Mouse (Mus musculus) layer of hippocampus, postnatal 36 days (tissue): ENCODE measurements at regions not wholly inside any gene's neighbourhood (a gene's known extent, or its start where the extent isn't known, plus 50 kb on each side); places are given as distances from the start of the nearest gene placed in this dataset.
A peak's percentile ranks its signal among the peaks of the same experiment; 100 is the strongest.

Experiments used
- DNase-seq, 2 experiments: peaks; one replicate each; pipeline ENCODE4 v3.0.0; 2022

- no peak for DNase-seq
These were observed 359.6 kb upstream of the Nr3c2 start for GRCm38 (mm10) chr8:76539638-76540037.

DNA sequence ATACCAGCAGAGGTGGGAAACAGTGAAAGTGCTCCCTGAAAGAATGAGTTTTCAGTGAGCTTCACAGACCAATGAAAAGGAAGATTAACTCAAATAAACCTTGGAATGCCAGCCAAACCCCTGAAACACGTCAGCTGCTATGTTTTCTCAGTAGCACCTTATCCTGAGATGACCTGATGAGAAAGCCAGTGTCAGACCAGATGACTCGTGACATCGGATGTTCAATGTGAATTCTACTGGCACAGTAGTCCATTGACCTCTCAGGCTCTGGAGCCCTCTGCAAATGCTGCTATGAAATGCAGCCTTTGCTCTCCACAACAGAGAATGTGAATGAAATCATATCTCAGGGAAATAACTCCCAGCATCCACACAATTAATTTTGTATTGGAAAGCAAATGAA, 358.6 kb upstream of the Nr3c2 start:
- no peak for DNase-seq

DNA sequence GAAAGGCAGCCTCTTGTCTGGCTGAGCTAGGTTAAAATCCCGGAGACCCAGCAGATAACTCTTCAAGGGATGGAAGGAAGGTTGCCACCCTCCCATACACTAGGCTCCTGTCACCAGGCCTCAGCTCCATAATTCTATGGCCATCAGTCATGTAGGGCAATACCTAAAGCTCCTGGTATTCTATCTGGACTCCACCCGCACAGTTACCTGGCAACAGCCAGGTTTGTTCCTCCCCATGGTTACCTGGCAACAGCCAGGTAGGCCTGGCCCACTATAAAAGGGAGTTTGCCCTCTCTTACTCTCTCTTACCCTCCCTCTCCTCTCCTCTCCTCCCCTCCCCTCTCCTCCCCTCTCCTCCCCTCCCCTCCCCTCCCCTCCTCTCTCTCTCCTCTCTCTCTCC, 347.6 kb upstream of the Nr3c2 start:
- no peak for DNase-seq

- no peak for DNase-seq
These were observed 297.7 kb upstream of the Nr3c2 start for GRCm38 (mm10) chr8:76601566-76601965.

GRCm38 (mm10) chr8:76618721-76619120, 280.5 kb upstream of the Nr3c2 start:
- no peak for DNase-seq

DNA sequence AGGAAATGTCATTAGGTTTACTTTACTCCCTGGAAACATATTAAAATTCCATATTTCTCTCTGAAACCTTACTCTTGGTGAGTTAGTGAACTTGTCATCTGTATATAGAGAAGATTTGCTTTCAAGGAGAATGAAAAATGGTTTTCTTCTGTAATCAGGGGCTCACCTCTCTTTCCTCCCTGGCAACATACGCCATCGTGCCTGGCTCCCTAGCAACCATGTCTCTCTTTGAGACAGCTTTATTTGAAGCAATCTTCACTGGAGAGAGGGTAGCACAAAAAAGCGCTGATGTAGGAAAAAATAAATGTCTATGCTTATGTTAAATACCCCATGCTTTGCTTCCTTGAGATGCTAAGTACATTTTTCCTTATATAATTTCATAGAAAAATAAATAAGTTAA, 278.4 kb upstream of the Nr3c2 start:
- DNase-seq: no peak

DNA sequence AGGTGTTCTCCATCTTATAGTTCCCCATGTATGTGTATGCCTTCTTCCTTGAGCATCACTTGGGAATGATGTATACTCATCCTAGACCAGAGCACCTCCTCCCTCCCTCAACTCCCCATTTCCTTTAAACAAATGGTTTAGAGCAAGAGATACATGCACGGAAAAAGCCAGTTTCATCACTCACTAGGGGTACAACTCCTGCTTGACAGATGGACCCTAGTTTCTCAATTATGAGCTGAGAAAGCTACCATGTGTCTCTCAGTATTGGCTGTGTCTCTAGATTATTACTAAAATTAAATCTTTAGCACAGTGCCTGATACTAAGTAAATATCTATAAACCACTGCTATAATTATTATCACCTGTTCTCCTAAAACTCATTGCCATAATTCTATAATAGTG, 266.2 kb upstream of the Nr3c2 start:
- peak in 1 of 2 experiments; percentile 11 for DNase-seq
